Mouse (Mus musculus) lung, postnatal 0 days (tissue): ENCODE results near the gene Gm20388.

Experiments used
- CTCF ChIP-seq: IDR thresholded peaks from 2 replicates; pipeline ENCODE4 v1.5.1; 2016; ENCODE audit warnings: antibody characterized with exemption, mild to moderate bottlenecking
- EP300 ChIP-seq: IDR thresholded peaks from 2 replicates; pipeline ENCODE4 v1.6.1; 2016; ENCODE audit warnings: antibody characterized with exemption, mild to moderate bottlenecking, control low read depth

DNA sequence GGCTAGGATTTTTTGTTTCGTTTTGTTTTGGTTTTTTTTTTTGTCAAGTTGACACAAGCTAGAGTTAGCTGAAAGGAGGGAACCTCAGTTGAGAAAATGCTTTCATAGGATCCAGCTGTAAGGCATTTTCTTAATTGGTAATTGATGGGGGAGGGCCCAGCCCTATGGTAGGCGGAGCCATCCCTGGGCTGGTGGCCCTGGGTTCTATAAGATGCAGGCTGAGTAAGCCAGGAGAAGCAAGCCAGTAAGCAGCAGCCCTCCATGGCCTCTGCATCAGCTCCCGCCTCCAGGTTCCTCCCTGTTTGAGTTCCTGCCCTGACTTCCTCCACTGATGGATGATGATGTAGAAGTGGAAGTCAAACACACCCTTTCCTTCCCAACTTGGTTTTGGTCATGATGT, 3869.8 kb downstream of the Gm20388 start:
- TF ChIP-seq CTCF (no peak), EP300 (no peak)
